Comparison of ENCODE assay signal across 9 mouse cellular contexts in the genomic region with DNA sequence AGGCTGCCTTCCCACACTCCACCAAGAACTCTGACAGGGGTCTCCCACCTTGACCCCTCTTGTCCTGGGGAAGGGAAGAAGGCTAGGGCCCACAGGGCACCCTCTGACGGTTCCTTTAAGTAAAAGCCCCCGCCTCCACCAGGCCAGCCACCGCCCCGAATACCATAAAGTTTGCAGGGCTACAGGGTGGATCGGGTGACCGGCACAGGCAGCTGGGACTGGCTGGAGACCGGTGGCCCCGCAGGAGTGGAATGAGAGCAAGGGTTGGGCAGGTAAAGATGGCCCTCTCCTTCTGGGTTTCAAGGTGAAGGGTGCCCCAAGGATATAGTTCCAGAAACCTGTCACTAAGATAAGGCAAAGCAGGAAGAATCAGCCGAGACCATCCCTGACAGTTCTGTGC. TPM values are rescaled to one million over a fixed set of nuclear protein-coding genes. Genes with fewer than 3 reads are reported as not detected.
A peak's percentile ranks its signal among the peaks of the same experiment; 100 is the strongest.
DNase-seq lines count a peak whose midpoint lies in the region; ATAC-seq and TF ChIP-seq lines count a peak whose summit lies in the region.
"Had no signal": no experiment of that assay in that cellular context is flagged by ENCODE, and none has a peak within 500 bp of the region (broad histone marks: within the 10 kb centered on the region; RNA-seq: fewer than 3 reads in every experiment).

No protein-coding gene starts in this region.

- peak overlapping the region; percentile 62 for H3K4me2 ChIP-seq in heart, embryonic 12.5 days
- peak overlapping the region; percentile 39 for H3K4me2 ChIP-seq in embryonic facial prominence, embryonic 14.5 days (ENCODE audit: low read depth, low read length)
- H3K4me2 ChIP-seq in lung, postnatal 0 days (replicated peaks; ENCODE audit: low read depth, low read length), result peak overlapping the region; percentile 44

- peak overlapping the region; percentile 22; the same call in 1 of the 2 replicates for H3K27ac ChIP-seq in heart, embryonic 12.5 days (ENCODE audit: poor library complexity, severe bottlenecking)
- H3K27ac ChIP-seq in embryonic facial prominence, embryonic 14.5 days (replicated peaks; ENCODE audit: low read depth, low read length), result 0 out of 2 replicates have a peak overlapping the region, but pooled peaks have one; percentile 6
- H3K27ac ChIP-seq in lung, postnatal 0 days (ENCODE audit: low read length), result peak overlapping the region; percentile 91

- no peak for DNase-seq in heart, adult 18-20 months
- no peak for DNase-seq in embryonic facial prominence, embryonic 14.5 days (ENCODE audit: low spot score)
- peak; percentile 70 for DNase-seq in kidney, adult 18-20 months
- no peak for DNase-seq in lung, postnatal 0 days (ENCODE audit: low spot score)
- DNase-seq in thymus, postnatal 25 days, result no peak
- no peak for DNase-seq in adrenal gland, postnatal 36 days
- DNase-seq: liver had no signal

- 15% methylated on average over 9 of the region's 9 CpGs for WGBS in heart, embryonic 12.5 days
- 4% methylated on average over 9 of the region's 9 CpGs for WGBS in embryonic facial prominence, embryonic 14.5 days
- 26% methylated on average over 9 of the region's 9 CpGs for WGBS in lung, postnatal 0 days

- no peak for TF ChIP-seq EP300 in lung, postnatal 0 days (IDR thresholded peaks at IDR 0.05)

- peak overlapping the region; percentile 29 for H3K4me3 ChIP-seq in heart, embryonic 12.5 days
- H3K4me3 ChIP-seq in embryonic facial prominence, embryonic 14.5 days (ENCODE audit: low read depth, low read length), result peak overlapping the region; percentile 7; the same call in 1 of the 2 replicates
- peak overlapping the region; percentile 19 for H3K4me3 ChIP-seq in lung, postnatal 0 days (ENCODE audit: low read depth, low read length)

- ATAC-seq in heart, embryonic 12.5 days (ENCODE audit: insufficient number of reproducible peaks, low FRiP score), result no peak
- no peak for ATAC-seq in embryonic facial prominence, embryonic 14.5 days (ENCODE audit: low read depth)
- peak; percentile 18; the same call in 1 of the 2 replicates for ATAC-seq in lung, postnatal 0 days
- ATAC-seq in cerebellum, adult (ENCODE audit: insufficient number of reproducible peaks, low FRiP score, low TSS enrichment), result no peak

- H3K27me3 ChIP-seq in heart, embryonic 12.5 days (replicated peaks), result peaks cover 14% of the 10 kb centered on the region
- no peaks in the 10 kb centered on the region for H3K27me3 ChIP-seq in embryonic facial prominence, embryonic 14.5 days (replicated peaks; ENCODE audit: control insufficient read depth, insufficient read depth, low read length)
- H3K27me3 ChIP-seq in lung, postnatal 0 days (replicated peaks; ENCODE audit: insufficient read depth, low read length), result no peaks in the 10 kb centered on the region

- no peak for TF ChIP-seq CTCF in lung, postnatal 0 days (IDR thresholded peaks at IDR 0.05)

- H3K9me3 ChIP-seq in heart, embryonic 12.5 days (replicated peaks), result no peaks in the 10 kb centered on the region
- H3K9me3 ChIP-seq in embryonic facial prominence, embryonic 14.5 days (ENCODE audit: control insufficient read depth, low read length), result no peaks in the 10 kb centered on the region
- H3K9me3 ChIP-seq in lung, postnatal 0 days (ENCODE audit: low read length), result no peaks in the 10 kb centered on the region

- H3K9ac ChIP-seq in heart, embryonic 12.5 days, result peak overlapping the region; percentile 63
- peak overlapping the region; percentile 44 for H3K9ac ChIP-seq in embryonic facial prominence, embryonic 14.5 days (ENCODE audit: low read depth, low read length)
- H3K9ac ChIP-seq in lung, postnatal 0 days (replicated peaks; ENCODE audit: low read depth), result 0 out of 2 replicates have a peak overlapping the region, but pooled peaks have one; percentile 26

- H3K36me3 ChIP-seq in heart, embryonic 12.5 days, result no peaks in the 10 kb centered on the region
- no peaks in the 10 kb centered on the region for H3K36me3 ChIP-seq in embryonic facial prominence, embryonic 14.5 days (ENCODE audit: control insufficient read depth, insufficient read depth, low read length)
- H3K36me3 ChIP-seq in lung, postnatal 0 days (ENCODE audit: insufficient read depth, low read length), result no peaks in the 10 kb centered on the region

- H3K4me1 ChIP-seq in heart, embryonic 12.5 days (replicated peaks), result peaks cover 77% of the 10 kb centered on the region
- peaks cover 49% of the 10 kb centered on the region for H3K4me1 ChIP-seq in embryonic facial prominence, embryonic 14.5 days (ENCODE audit: control insufficient read depth, insufficient read depth, low read length)
- H3K4me1 ChIP-seq in lung, postnatal 0 days (ENCODE audit: insufficient read depth, low read depth, low read length), result peaks cover 10% of the 10 kb centered on the region

RNA-seq across cellular contexts. Expression of gene Sema3b, which starts 2.4 kb away (rescaled TPM):
- polyA plus RNA-seq in heart, embryonic 12.5 days (2016; fragmentation: Nextera tagmentation; extraction: Ambion mirVana), result 10.7 and 11.2 TPM in 2 replicates
- total RNA-seq in heart, adult 18-20 months (2021), result 10 to 100 TPM; 20.4 to 22.9 TPM
- 18.0 and 18.2 TPM in 2 replicates for polyA plus RNA-seq in embryonic facial prominence, embryonic 14.5 days (2014; fragmentation: Nextera tagmentation; extraction: Ambion mirVana)
- polyA plus RNA-seq in lung, postnatal 0 days (2015; fragmentation: Nextera tagmentation; extraction: Ambion mirVana), result 31.9 and 34.3 TPM in 2 replicates
- total RNA-seq in adrenal gland, postnatal 36 days (2021), result 1 to 10 TPM; 4.6 to 8.4 TPM

RNA-seq across cellular contexts. Expression of gene Ifrd2, which starts 19.1 kb away (rescaled TPM):
- polyA plus RNA-seq in heart, embryonic 12.5 days (2016; fragmentation: Nextera tagmentation; extraction: Ambion mirVana), result 34.0 and 35.5 TPM in 2 replicates
- 10 to 100 TPM; 48.5 to 48.8 TPM for total RNA-seq in heart, adult 18-20 months (2021)
- polyA plus RNA-seq in embryonic facial prominence, embryonic 14.5 days (2014; fragmentation: Nextera tagmentation; extraction: Ambion mirVana), result 46.7 and 52.3 TPM in 2 replicates
- 22.4 and 24.1 TPM in 2 replicates for polyA plus RNA-seq in lung, postnatal 0 days (2015; fragmentation: Nextera tagmentation; extraction: Ambion mirVana)
- total RNA-seq in adrenal gland, postnatal 36 days (2021), result 10 to 100 TPM; 37.8 to 43.1 TPM

RNA-seq across cellular contexts. Expression of gene Hyal3, which starts 26.0 kb away (rescaled TPM):
- 0.49 and 0.64 TPM in 2 replicates for polyA plus RNA-seq in heart, embryonic 12.5 days (2016; fragmentation: Nextera tagmentation; extraction: Ambion mirVana)
- under 1 TPM; 0.28 to 0.37 TPM for total RNA-seq in heart, adult 18-20 months (2021)
- 1.2 and 1.4 TPM in 2 replicates for polyA plus RNA-seq in embryonic facial prominence, embryonic 14.5 days (2014; fragmentation: Nextera tagmentation; extraction: Ambion mirVana)
- 1.7 and 2.2 TPM in 2 replicates for polyA plus RNA-seq in lung, postnatal 0 days (2015; fragmentation: Nextera tagmentation; extraction: Ambion mirVana)
- 1 to 10 TPM in 1 of 2 experiments, under 1 TPM in 1; 0.99 to 1.6 TPM for total RNA-seq in adrenal gland, postnatal 36 days (2021)

RNA-seq across cellular contexts. Expression of gene Naa80, which starts 27.9 kb away (rescaled TPM):
- polyA plus RNA-seq in heart, embryonic 12.5 days (2016; fragmentation: Nextera tagmentation; extraction: Ambion mirVana), result 10.2 and 12.6 TPM in 2 replicates
- total RNA-seq in heart, adult 18-20 months (2021), result 10 to 100 TPM; 16.1 to 20.1 TPM
- polyA plus RNA-seq in embryonic facial prominence, embryonic 14.5 days (2014; fragmentation: Nextera tagmentation; extraction: Ambion mirVana), result 15.9 and 18.0 TPM in 2 replicates
- 17.9 and 22.0 TPM in 2 replicates for polyA plus RNA-seq in lung, postnatal 0 days (2015; fragmentation: Nextera tagmentation; extraction: Ambion mirVana)
- total RNA-seq in adrenal gland, postnatal 36 days (2021), result 10 to 100 TPM; 14.5 to 19.5 TPM

RNA-seq across cellular contexts. Expression of gene Gnai2, which starts 28.6 kb away (rescaled TPM):
- polyA plus RNA-seq in heart, embryonic 12.5 days (2016; fragmentation: Nextera tagmentation; extraction: Ambion mirVana), result 404 and 442 TPM in 2 replicates
- 100 to 1,000 TPM; 241 to 253 TPM for total RNA-seq in heart, adult 18-20 months (2021)
- 380 and 416 TPM in 2 replicates for polyA plus RNA-seq in embryonic facial prominence, embryonic 14.5 days (2014; fragmentation: Nextera tagmentation; extraction: Ambion mirVana)
- polyA plus RNA-seq in lung, postnatal 0 days (2015; fragmentation: Nextera tagmentation; extraction: Ambion mirVana), result 414 and 417 TPM in 2 replicates
- 100 to 1,000 TPM; 221 to 245 TPM for total RNA-seq in adrenal gland, postnatal 36 days (2021)

Comparison
In these comparisons a context has a peak if more than half of its experiments do, and no peak if none do; other contexts are left out.
1. H3K27ac ChIP-seq: peak in every context shown above with its lines; median percentile 91 in lung, postnatal 0 days; 22 in heart, embryonic 12.5 days; 6 in embryonic facial prominence, embryonic 14.5 days.